Mouse (Mus musculus): Measurements from ENCODE around the gene Six5.

The Six5 gene

GRCm38 (mm10) chr7:19147497-19148045 lies 53.2 kb downstream of the Six5 start:
- DNase-seq (ENCODE audit: low spot score in 2 of 2), result no peak
